Mouse (Mus musculus) 416B (cell line): ENCODE results near the gene Csn2.

Experiments
- DNase-seq: peaks from one replicate; pipeline ENCODE4 v3.0.0; 2011; ENCODE audit warnings: low read depth

Csn2 gene

DNA sequence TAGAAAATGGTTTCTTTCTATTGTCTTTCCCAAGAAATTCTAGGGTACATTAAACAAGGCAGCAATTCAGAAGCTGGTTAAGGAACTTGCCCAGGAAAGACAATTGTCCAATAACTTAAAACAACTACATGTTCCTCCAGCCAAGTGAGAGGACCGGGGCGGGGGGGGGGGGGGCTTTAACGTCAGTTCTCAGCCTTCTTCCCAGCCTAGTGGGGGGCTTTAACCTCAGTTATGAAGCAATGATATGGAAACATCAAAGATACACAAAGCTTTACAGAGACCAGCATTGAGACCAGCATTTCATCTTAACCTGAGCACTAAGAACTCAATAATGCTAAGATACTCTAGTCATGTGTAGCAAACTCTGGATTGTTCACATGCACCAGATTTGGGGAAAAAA, at the start of gene Csn2:
Gene Csn2 (minus strand): TSS at position 101 of the 400 bp plus-strand sequence.
- DNase-seq, result no peak

DNA sequence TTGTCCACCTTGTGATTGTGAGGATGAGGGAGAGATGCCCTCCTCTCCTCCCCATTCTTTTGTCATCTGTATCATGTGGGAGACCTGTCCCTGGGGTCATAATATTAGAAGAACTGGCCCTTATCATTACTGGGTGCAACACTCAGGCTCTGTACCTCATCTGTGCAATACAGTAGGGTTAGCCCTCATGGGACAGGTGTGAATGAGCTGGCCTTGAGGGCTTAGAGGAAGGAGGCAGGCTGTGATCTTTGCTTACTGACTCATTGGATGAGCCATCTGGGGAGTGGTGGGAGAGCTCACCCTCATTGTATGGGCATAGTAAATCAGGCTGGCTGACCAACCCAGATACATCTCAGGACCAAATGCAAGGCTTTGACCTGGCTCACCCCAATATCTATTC, 35.4 kb upstream of the Csn2 start:
- no peak for DNase-seq

DNA sequence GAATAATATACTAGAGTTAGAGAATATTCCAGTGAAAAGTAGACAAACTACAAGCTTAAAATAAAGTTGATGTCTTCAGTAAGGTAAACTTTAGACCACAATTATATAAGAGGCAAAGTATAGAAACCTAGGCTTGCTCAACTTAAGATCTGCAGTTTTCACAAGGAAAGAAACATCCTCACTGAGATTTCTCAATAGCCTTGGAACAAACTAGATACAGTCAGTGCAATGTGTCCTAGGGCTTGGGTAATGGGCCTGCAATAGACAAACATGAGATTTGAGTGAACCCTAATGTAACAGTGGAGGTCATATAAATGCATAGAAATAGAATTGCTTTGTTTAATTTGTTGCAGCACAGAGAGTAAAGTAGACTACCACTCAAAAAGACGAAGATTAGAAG, 6.5 kb upstream of the Csn2 start:
- no peak for DNase-seq

DNA sequence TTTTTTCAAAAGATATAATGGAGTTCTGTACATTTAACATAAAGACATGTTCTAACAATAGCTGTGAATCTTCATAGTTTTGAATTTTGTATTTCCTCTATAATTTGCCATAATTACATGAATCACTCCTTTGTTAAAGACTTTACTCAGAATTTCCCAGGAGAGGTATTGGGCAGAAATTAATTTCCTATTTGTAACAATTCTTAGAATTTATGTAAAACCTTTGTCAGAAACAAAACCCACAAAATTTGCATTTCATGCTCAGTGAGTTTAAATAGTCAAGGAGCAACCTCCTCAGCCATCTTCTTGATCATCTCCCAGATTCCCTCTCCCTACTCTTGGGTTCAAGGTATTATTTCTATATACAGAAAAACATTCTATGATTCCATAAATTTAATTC, 33.5 kb downstream of the Csn2 start, which contains the start of gene Csn1s1:
Gene Csn1s1 (plus strand): TSS at position 301 of the 400 bp plus-strand sequence.
- DNase-seq, result no peak

DNA sequence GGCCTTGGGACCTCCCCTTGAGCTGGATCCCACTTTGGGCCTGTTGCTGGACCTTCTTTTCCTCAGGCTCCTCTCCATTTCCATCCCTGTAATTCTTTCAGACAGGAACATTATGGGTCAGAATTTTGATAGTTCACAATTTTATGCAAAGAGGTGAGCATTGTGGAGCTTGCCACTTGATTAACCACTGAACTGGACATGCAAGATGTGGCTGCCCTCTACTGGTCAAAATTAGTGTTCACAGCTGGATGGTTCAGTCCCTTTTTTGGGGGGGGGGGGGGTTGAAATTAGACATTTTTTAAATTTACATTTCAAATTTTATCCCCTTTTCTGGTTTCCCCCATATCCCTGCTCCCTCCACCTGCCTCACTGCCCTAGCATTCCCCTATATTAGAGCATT, 56.6 kb downstream of the Csn2 start:
- peak; percentile 39 for DNase-seq
